In genomic region chr10:61399156-61399734, GRCm38 (mm10) we compare ENCODE assay signal across 8 mouse cellular contexts. TPM values are rescaled to one million over a fixed set of nuclear protein-coding genes. Genes with fewer than 3 reads are reported as not detected.
DNase-seq lines count a peak whose midpoint lies in the region; ATAC-seq and TF ChIP-seq lines count a peak whose summit lies in the region.

No protein-coding gene starts in this region.

- no peak overlapping the region for H3K27ac ChIP-seq in CH12.LX (ENCODE audit: insufficient read depth, low read depth)
- H3K27ac ChIP-seq in heart, embryonic 16.5 days (ENCODE audit: low read length) = no peak overlapping the region
- no peak overlapping the region for H3K27ac ChIP-seq in liver, embryonic 16.5 days (ENCODE audit: low read length)
- no peak overlapping the region for H3K27ac ChIP-seq in neural tube, embryonic 14.5 days (ENCODE audit: low read depth, low read length)

- peak; percentile 81 for TF ChIP-seq RAD21 in CH12.LX (IDR thresholded peaks at IDR 0.05; ENCODE audit: low read depth, low read length)

- no peak overlapping the region for H3K4me3 ChIP-seq in CH12.LX (replicated peaks in 1 of 3; ENCODE audit: low read depth in 2 of 3, low read length in 2 of 3, poor library complexity in 1 of 3)
- no peak overlapping the region for H3K4me3 ChIP-seq in heart, embryonic 16.5 days (ENCODE audit: low read length)
- no peak overlapping the region for H3K4me3 ChIP-seq in liver, embryonic 16.5 days (ENCODE audit: low read depth, low read length)
- H3K4me3 ChIP-seq in neural tube, embryonic 14.5 days (ENCODE audit: low read depth, low read length) = no peak overlapping the region

- H3K4me2 ChIP-seq in CH12.LX (ENCODE audit: insufficient read depth, low read depth, poor library complexity, severe bottlenecking) = no peak overlapping the region
- H3K4me2 ChIP-seq in heart, embryonic 16.5 days (ENCODE audit: low read depth, low read length) = no peak overlapping the region
- H3K4me2 ChIP-seq in liver, embryonic 16.5 days (ENCODE audit: low read depth, low read length) = no peak overlapping the region
- H3K4me2 ChIP-seq in neural tube, embryonic 14.5 days (ENCODE audit: low read depth, low read length) = no peak overlapping the region

- WGBS in heart, embryonic 16.5 days = 19% methylated on average over 12 of the region's 13 CpGs
- WGBS in liver, embryonic 16.5 days (ENCODE audit: insufficient replicate concordance) = 19% methylated on average over 13 of the region's 13 CpGs
- WGBS in neural tube, embryonic 14.5 days = 29% methylated on average over 13 of the region's 13 CpGs

- peak; percentile 75 to 90 for TF ChIP-seq CTCF in CH12.LX (conservative IDR thresholded peaks at IDR 0.05 in 1 of 2, IDR thresholded peaks at IDR 0.05 in 1 of 2; ENCODE audit: low read depth in 2 of 2, low read length in 2 of 2)
- peak; percentile 94 for TF ChIP-seq CTCF in brain, embryonic 14.5 days (IDR thresholded peaks at IDR 0.05; ENCODE audit: borderline replicate concordance, extremely low read depth, insufficient read depth, insufficient read length)

- H3K36me3 ChIP-seq in CH12.LX (replicated peaks in 1 of 2; ENCODE audit: control insufficient read depth in 1 of 2, insufficient read depth in 1 of 2, low read length in 1 of 2) = no peaks in the 10 kb centered on the region
- H3K36me3 ChIP-seq in heart, embryonic 16.5 days (ENCODE audit: control insufficient read depth, insufficient read depth) = no peaks in the 10 kb centered on the region
- H3K36me3 ChIP-seq in liver, embryonic 16.5 days (ENCODE audit: control insufficient read depth, insufficient read depth) = no peaks in the 10 kb centered on the region
- H3K36me3 ChIP-seq in neural tube, embryonic 14.5 days (ENCODE audit: control insufficient read depth, insufficient read depth, low read length) = no peaks in the 10 kb centered on the region

- in situ Hi-C loops in CH12.LX (cut with MboI; ENCODE audit: low pct_ligation_motif_present, low pct_unique_long_range_greater_than_20kb, low sequenced_read_pairs) = no loop called here

- peak; percentile 82 for DNase-seq in CH12.LX (ENCODE audit: extremely low read depth)
- DNase-seq in brain, embryonic 14.5 days (ENCODE audit: low read depth) = peak; percentile 91
- peak; percentile 81 for DNase-seq in kidney, postnatal 14 days
- DNase-seq in thymus, postnatal 25 days = peak; percentile 53

- H3K79me2 ChIP-seq in CH12.LX (replicated peaks; ENCODE audit: control insufficient read depth, extremely low read depth, insufficient read depth, poor library complexity, severe bottlenecking) = no peaks in the 10 kb centered on the region

- peak; percentile 86 for ATAC-seq in erythroblast, adult 5-6 weeks (replicated peaks; ENCODE audit: low FRiP score, poor library complexity, severe bottlenecking)
- peak; percentile 75 for ATAC-seq in heart, embryonic 16.5 days (replicated peaks; ENCODE audit: extremely low read depth, insufficient read depth, low FRiP score)
- ATAC-seq in liver, embryonic 16.5 days (ENCODE audit: low read depth) = peak; percentile 54; the same call in 1 of the 2 replicates
- ATAC-seq in neural tube, embryonic 14.5 days (ENCODE audit: low read depth) = peak; percentile 73

- no peak overlapping the region for H3K9ac ChIP-seq in CH12.LX (ENCODE audit: insufficient read depth, low read depth)
- no peak overlapping the region for H3K9ac ChIP-seq in heart, embryonic 16.5 days (ENCODE audit: low read length)
- no peak overlapping the region for H3K9ac ChIP-seq in liver, embryonic 16.5 days (ENCODE audit: low read depth, low read length)
- no peak overlapping the region for H3K9ac ChIP-seq in neural tube, embryonic 14.5 days (replicated peaks; ENCODE audit: low read depth, low read length)

- no peak for TF ChIP-seq EP300 in CH12.LX (IDR thresholded peaks at IDR 0.05; ENCODE audit: low read length)

- H3K27me3 ChIP-seq in CH12.LX (replicated peaks) = peaks cover 4% of the 10 kb centered on the region
- H3K27me3 ChIP-seq in heart, embryonic 16.5 days (ENCODE audit: control insufficient read depth, insufficient read depth, low read length) = no peaks in the 10 kb centered on the region
- H3K27me3 ChIP-seq in liver, embryonic 16.5 days (ENCODE audit: control insufficient read depth, insufficient read depth, low read depth, low read length) = no peaks in the 10 kb centered on the region
- no peaks in the 10 kb centered on the region for H3K27me3 ChIP-seq in neural tube, embryonic 14.5 days (ENCODE audit: control insufficient read depth, insufficient read depth, low read length)

- 0 out of 4 replicates have a peak, but pooled peaks cover 0 to 2% of the 10 kb centered on the region in 2 experiments for H3K4me1 ChIP-seq in CH12.LX (ENCODE audit: control insufficient read depth in 1 of 2, insufficient read depth in 2 of 2)
- H3K4me1 ChIP-seq in heart, embryonic 16.5 days (ENCODE audit: control insufficient read depth, insufficient read depth, low read length) = peaks cover 7% of the 10 kb centered on the region
- H3K4me1 ChIP-seq in liver, embryonic 16.5 days (ENCODE audit: control insufficient read depth, low read depth, low read length) = no peaks in the 10 kb centered on the region; the same call in 1 of the 2 replicates
- no peaks in the 10 kb centered on the region for H3K4me1 ChIP-seq in neural tube, embryonic 14.5 days (ENCODE audit: control insufficient read depth, insufficient read depth, low read length)

- H3K9me3 ChIP-seq in CH12.LX (replicated peaks; ENCODE audit: low read length) = peaks cover 14% of the 10 kb centered on the region
- peaks cover 4% of the 10 kb centered on the region for H3K9me3 ChIP-seq in heart, embryonic 16.5 days (replicated peaks; ENCODE audit: control insufficient read depth, low read length)
- H3K9me3 ChIP-seq in liver, embryonic 16.5 days (replicated peaks; ENCODE audit: control insufficient read depth, low read length) = no peaks in the 10 kb centered on the region
- no peaks in the 10 kb centered on the region for H3K9me3 ChIP-seq in neural tube, embryonic 14.5 days (ENCODE audit: control insufficient read depth, low read length)

- dilution Hi-C loops in CH12.LX (cut with MboI; ENCODE audit: extremely low pct_ligation_motif_present, extremely low pct_unique_long_range_greater_than_20kb, low sequenced_read_pairs) = no loop called here

- no peak for TF ChIP-seq POLR2A in CH12.LX (IDR thresholded peaks at IDR 0.05; ENCODE audit: low read depth, low read length)
- TF ChIP-seq POLR2A in brain, embryonic 14.5 days (IDR thresholded peaks at IDR 0.05; ENCODE audit: borderline replicate concordance, extremely low read depth, insufficient read depth, insufficient read length, poor library complexity, severe bottlenecking) = no peak

TF ChIP-seq in CH12.LX, 34 proteins besides CTCF, POLR2A, EP300 and RAD21:
- TF ChIP-seq ETS1 (conservative IDR thresholded peaks at IDR 0.05; ENCODE audit: low read depth, low read length) (no peak), ZC3H11A (IDR thresholded peaks at IDR 0.05; ENCODE audit: low read depth, low read length) (peak; percentile 42), MAZ (IDR thresholded peaks at IDR 0.05; ENCODE audit: low read depth, low read length) (no peak), SIN3A (IDR thresholded peaks at IDR 0.05; ENCODE audit: low read length) (no peak), USF1 (IDR thresholded peaks at IDR 0.05; ENCODE audit: low read depth, low read length) (no peak), NELFE (IDR thresholded peaks at IDR 0.05; ENCODE audit: low read depth, low read length) (peak; percentile 19; the same call in 1 of the 2 replicates), SMC3 (IDR thresholded peaks at IDR 0.05; ENCODE audit: low read depth, low read length) (peak; percentile 85)
TF ChIP-seq in CH12.LX: peak in this region for 3.

RNA-seq across cellular contexts. Expression of gene Pald1, which starts 15.9 kb away (rescaled TPM):
- 1.5 and 1.9 TPM in 2 replicates for total RNA-seq in CH12.LX (2012; rRNA removed)
- total RNA-seq in CH12.LX (2014; rRNA removed) = 0.93 and 1.5 TPM in 2 replicates
- 2.0 and 2.2 TPM in 2 replicates for polyA plus RNA-seq in CH12.LX (2012; ENCODE audit: insufficient read length, low read depth)
- 23.3 and 28.6 TPM in 2 replicates for polyA plus RNA-seq in brain, embryonic 14.5 days (2012; rRNA removed)
- total RNA-seq in erythroblast, adult 5-6 weeks (2015; ENCODE audit: low replicate concordance) = not detected in 2 replicates
- not detected in 2 replicates for total RNA-seq in erythroblast, adult 5-6 weeks (2017; ENCODE audit: low replicate concordance)
- polyA plus RNA-seq in heart, embryonic 16.5 days (2015; fragmentation: Nextera tagmentation; extraction: Ambion mirVana) = 21.0 and 28.4 TPM in 2 replicates
- polyA plus RNA-seq in liver, embryonic 16.5 days (2015; fragmentation: Nextera tagmentation; extraction: Ambion mirVana) = 6.3 and 6.5 TPM in 2 replicates
- 19.0 and 25.5 TPM in 2 replicates for polyA plus RNA-seq in neural tube, embryonic 14.5 days (2014; fragmentation: Nextera tagmentation; extraction: Ambion mirVana)

RNA-seq across cellular contexts. Expression of gene Nodal, which starts 18.5 kb away (rescaled TPM):
- total RNA-seq in CH12.LX (2012; rRNA removed) (0.13 TPM in 1 of 2 replicates, not detected in the other), CH12.LX (2014; rRNA removed) (not detected in 2 replicates)
- polyA plus RNA-seq in CH12.LX (2012; ENCODE audit: insufficient read length, low read depth) = not detected in 2 replicates
- polyA plus RNA-seq in brain, embryonic 14.5 days (2012; rRNA removed) = 0.09 and 0.12 TPM in 2 replicates
- not detected in 2 replicates for total RNA-seq in erythroblast, adult 5-6 weeks (2015; ENCODE audit: low replicate concordance)
- not detected in 2 replicates for total RNA-seq in erythroblast, adult 5-6 weeks (2017; ENCODE audit: low replicate concordance)
- 0.14 TPM in 1 of 2 replicates, not detected in the other for polyA plus RNA-seq in heart, embryonic 16.5 days (2015; fragmentation: Nextera tagmentation; extraction: Ambion mirVana)
- 0.46 and 0.88 TPM in 2 replicates for polyA plus RNA-seq in liver, embryonic 16.5 days (2015; fragmentation: Nextera tagmentation; extraction: Ambion mirVana)
- 0.12 and 0.13 TPM in 2 replicates for polyA plus RNA-seq in neural tube, embryonic 14.5 days (2014; fragmentation: Nextera tagmentation; extraction: Ambion mirVana)

RNA-seq across cellular contexts. Expression of gene Eif4ebp2, which starts 53.2 kb away (rescaled TPM):
- 12.8 and 16.4 TPM in 2 replicates for total RNA-seq in CH12.LX (2012; rRNA removed)
- total RNA-seq in CH12.LX (2014; rRNA removed) = 5.5 and 7.5 TPM in 2 replicates
- polyA plus RNA-seq in CH12.LX (2012; ENCODE audit: insufficient read length, low read depth) = 65.5 and 73.2 TPM in 2 replicates
- 72.0 and 86.6 TPM in 2 replicates for polyA plus RNA-seq in brain, embryonic 14.5 days (2012; rRNA removed)
- 67.2 and 101 TPM in 2 replicates for total RNA-seq in erythroblast, adult 5-6 weeks (2015; ENCODE audit: low replicate concordance)
- total RNA-seq in erythroblast, adult 5-6 weeks (2017; ENCODE audit: low replicate concordance) = 13.8 and 14.2 TPM in 2 replicates
- 43.1 and 52.7 TPM in 2 replicates for polyA plus RNA-seq in heart, embryonic 16.5 days (2015; fragmentation: Nextera tagmentation; extraction: Ambion mirVana)
- 36.4 and 39.4 TPM in 2 replicates for polyA plus RNA-seq in liver, embryonic 16.5 days (2015; fragmentation: Nextera tagmentation; extraction: Ambion mirVana)
- 33.7 and 40.0 TPM in 2 replicates for polyA plus RNA-seq in neural tube, embryonic 14.5 days (2014; fragmentation: Nextera tagmentation; extraction: Ambion mirVana)
